Mouse (Mus musculus): ENCODE results near the gene Cav2.

GRCm38 (mm10) chr6:17241013-17241412 lies 40.0 kb upstream of the Cav2 start:
- TF ChIP-seq CTCF (IDR thresholded peaks at IDR 0.05; ENCODE audit: extremely low read depth, insufficient read depth, low read length) (no peak), POLR2A (IDR thresholded peaks at IDR 0.05; ENCODE audit: extremely low read depth, insufficient read depth, low read length) (no peak)

Data from cortical plate, adult 2 months (tissue).